Mouse (Mus musculus) left cerebral cortex, postnatal 36 days (tissue): ENCODE data around the gene Aqp9. TPM values are rescaled to one million over a fixed set of nuclear protein-coding genes. Genes with fewer than 3 reads are reported as not detected.
"Not testable (repeated sequence)": the region's sequence is repeated elsewhere in the genome, so short reads cannot be mapped to it uniquely, and the experiment has no call there.

Experiments used
- DNase-seq, 2 experiments: peaks; one replicate each; pipeline ENCODE4 v3.0.0; 2021 to 2022; ENCODE audit warnings: low spot score in 2 of 2, mixed read lengths in 1 of 2
- intact Hi-C: fragments of 180-260 bp; cut with DNase I; formaldehyde crosslinking; loops from one replicate; pipeline ENCODE4 v1.15.1; 2025
- total RNA-seq, 2 experiments: library from RNA; stranded (reverse); gene quantifications; 2 replicates each; pipeline ENCODE4 v1.2.3; 2021

Aqp9 gene
- total RNA-seq, 2 experiments from 2014 or later: 1.8 to 2.0 TPM

GRCm38 (mm10) chr9:71151386-71151785 is 17.1 kb downstream of the Aqp9 start:
- DNase-seq: no peak
- intact Hi-C loops: no loop called here

GRCm38 (mm10) chr9:71150175-71150574 is 18.3 kb downstream of the Aqp9 start:
- intact Hi-C loops: no loop called here
- DNase-seq: no peak

GRCm38 (mm10) chr9:71148890-71149289 is 19.6 kb downstream of the Aqp9 start:
- no peak for DNase-seq
- intact Hi-C loops: no loop called here

GRCm38 (mm10) chr9:71146210-71146609 is 22.3 kb downstream of the Aqp9 start:
- intact Hi-C loops: no loop called here
- DNase-seq: no peak

DNA sequence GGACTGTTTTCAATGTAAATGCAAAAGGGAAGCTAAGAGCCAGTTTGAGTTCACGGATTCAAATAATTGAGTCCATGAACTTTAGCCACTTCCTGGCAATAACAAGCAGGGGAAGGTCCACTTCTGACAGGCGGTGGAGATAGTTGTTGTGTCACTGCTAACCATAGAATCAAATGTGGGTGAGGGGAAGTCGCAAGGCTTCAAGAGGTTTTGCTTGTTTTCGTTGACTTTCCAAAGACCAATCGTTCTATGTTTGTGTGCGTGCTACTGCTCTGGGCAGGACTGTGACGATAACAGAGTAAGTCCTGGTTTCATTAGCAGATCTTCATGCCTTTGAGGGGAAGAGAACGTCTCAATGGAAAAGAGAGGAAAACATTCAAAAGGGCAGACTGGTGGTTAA is 28.3 kb downstream of the Aqp9 start:
- no peak for DNase-seq
- intact Hi-C loops: no loop called here

DNA sequence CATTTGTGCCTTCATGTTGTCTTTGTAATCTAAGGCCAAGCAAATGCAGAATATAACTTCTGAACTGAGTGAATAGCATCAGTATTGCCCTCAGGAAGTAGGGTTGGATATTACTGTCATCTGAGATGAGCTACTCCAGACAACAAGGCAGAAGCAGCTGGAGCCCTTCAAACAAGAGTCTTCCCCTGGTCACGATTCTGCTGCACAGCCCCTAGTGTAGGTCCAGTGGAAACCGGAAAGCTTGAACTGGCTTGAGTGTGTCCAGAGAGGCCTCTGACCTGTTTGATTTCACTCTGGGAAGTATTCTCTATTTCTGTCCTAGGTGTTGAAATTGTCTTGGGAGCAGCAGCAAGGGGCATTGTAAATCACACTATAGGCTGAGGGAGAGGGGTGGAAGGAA is 29.5 kb downstream of the Aqp9 start:
- no peak for DNase-seq
- intact Hi-C loops: no loop called here

DNA sequence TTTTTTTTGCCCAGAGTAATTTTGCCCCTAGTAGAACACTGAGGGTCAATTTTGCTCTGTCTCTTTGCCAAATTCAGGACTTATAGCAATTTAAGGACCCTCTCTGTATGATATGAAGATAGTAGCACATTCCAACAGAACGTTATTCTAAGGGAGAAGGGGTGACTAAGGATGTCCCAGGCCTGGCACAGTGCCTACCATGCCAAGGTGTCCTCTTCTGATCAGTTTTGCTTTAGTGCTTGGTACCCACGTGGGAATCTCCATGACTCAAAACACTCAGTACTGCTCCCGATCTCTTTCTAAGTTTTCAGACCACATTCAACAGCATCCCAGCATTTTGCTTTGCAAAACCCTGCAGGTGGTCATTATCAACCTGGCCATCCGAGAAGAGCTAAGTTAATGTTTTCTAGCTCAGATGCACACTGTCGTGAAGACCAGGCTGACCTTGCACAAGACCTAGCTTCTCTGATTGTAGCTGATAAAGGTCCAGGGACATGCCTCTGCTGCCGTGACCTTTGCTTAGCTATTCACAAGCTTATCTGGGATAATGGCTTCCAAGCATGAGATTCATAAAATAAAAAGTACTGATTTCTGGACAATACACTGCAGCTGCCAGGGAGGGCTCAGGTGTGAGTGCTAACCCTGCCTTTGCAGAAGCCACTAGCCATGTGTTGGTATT is 31.1 kb downstream of the Aqp9 start:
- intact Hi-C loops: no loop called here
- DNase-seq: no peak

DNA sequence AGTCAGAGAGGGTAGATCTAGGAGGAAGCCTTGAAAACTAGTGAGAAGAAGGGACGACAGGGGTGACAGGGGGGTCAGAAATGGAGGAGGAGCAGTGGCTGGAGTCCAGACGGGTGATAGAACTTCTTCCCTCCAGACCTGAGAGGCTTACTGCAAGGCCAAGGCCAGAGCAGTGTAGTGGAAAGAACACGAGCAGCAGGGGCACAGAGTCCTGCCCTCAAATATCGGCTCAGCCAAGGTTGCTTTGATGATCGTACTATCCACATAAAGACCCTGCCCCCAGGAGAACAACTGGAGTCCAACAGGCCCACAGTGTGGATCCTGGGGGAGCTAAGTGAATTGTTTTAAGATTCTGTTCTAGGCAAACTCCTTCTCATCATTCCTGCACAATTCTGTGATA is 33.4 kb downstream of the Aqp9 start:
- intact Hi-C loops: no loop called here

GRCm38 (mm10) chr9:71133190-71133589 is 35.3 kb downstream of the Aqp9 start:
- no peak for DNase-seq
- intact Hi-C loops: no loop called here

More for the DNA sequence above, 33.4 kb downstream of the Aqp9 start:
- no peak for DNase-seq

DNA sequence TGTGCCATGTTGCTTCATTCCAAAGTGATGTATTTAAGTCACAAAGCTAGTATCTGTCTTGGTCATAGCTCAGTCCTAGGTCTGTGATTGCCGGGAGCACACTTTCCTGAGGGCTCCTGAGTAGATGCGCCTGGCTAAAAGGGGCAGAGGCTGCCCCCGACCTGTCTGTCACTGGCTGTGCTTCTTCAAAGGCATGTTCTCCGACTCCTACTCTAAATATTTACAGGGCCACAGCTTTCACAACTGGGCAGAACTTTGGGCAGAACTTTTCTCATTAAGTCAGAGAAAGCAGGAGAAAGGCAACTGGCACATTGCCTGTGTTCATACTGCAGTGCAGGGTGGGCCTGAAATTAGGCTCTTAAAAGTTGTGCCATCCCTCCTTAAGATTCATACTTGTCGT is 36.7 kb downstream of the Aqp9 start:
- intact Hi-C loops: no loop called here
- no peak for DNase-seq

- intact Hi-C loops: loop anchor here (10.0 kb wide), 1 partner anchor 56 kb away; no protein-coding TSS in a partner anchor
Measured at GRCm38 (mm10) chr9:71128911-71129310, 39.6 kb downstream of the Aqp9 start.

DNA sequence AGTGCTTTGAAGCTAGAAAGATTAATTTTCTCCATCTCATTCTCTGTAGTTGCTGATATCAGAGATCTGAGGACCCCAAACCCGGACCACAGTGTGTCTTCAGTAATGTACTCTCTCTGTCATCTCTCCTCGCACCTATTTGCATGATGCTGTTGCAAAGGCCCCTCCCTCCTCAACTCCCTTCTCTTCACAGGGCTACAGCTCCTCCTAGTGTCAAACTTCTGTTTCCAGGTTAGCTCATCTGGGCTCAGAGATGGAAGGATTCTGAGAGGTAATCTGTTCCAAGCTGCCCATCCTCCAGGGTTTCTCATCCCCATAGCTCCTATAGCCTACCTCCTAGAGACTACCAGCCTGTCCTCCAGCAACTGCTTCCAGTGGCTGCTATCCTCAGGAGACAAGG is 42.3 kb downstream of the Aqp9 start:
- intact Hi-C loops: loop anchor here (10.0 kb wide), 1 partner anchor 59 kb away; no protein-coding TSS in a partner anchor
- peak; percentile 16 to 23 for DNase-seq

More at GRCm38 (mm10) chr9:71128911-71129310, 39.6 kb downstream of the Aqp9 start:
- DNase-seq: peak; percentile 18 to 46

DNA sequence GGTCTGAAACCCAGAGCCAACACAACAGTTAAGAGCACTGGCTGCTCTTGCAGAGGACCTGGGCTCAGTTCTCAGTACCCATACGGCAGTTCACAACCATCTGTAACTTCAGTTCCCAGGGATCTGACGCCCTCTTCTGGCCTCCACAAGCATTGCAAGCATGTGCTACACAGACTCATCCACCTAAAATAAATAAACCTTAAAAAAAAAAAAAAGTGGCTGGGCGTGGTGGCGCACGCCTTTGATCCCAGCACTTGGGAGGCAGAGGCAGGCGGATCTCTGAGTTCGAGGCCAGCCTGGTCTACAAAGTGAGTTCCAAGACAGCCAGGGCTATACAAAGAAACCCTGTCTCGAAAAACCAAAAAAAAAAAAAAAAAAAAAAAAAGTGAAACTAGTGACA is 45.4 kb downstream of the Aqp9 start:
- not testable (repeated sequence) for DNase-seq
- intact Hi-C loops: loop anchor here (10.0 kb wide), 1 partner anchor 62 kb away; no protein-coding TSS in a partner anchor

- intact Hi-C loops: loop anchor here (10.0 kb wide), 1 partner anchor 64 kb away; no protein-coding TSS in a partner anchor
- DNase-seq: no peak
Measured at GRCm38 (mm10) chr9:71120924-71121323, 47.6 kb downstream of the Aqp9 start.

DNA sequence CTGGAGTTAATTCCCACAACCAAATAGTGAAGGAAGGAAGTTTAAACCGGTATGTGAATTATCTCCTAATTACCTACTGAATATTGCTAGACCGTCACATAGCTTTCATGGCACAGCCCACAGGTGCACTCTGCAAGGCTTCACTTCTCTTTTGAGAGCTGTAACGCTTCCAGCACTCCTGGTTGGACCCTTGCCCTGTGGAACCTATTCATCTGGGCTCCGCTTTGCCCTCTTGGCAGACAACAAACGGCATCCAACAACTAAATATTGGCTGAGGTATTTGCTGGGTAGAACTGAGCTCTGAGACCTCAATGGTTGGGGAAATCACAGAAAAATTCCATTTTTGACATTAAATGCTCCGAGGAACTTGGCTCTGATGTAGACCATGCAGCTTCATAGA is 55.3 kb downstream of the Aqp9 start:
- intact Hi-C loops: no loop called here
- DNase-seq: no peak

DNA sequence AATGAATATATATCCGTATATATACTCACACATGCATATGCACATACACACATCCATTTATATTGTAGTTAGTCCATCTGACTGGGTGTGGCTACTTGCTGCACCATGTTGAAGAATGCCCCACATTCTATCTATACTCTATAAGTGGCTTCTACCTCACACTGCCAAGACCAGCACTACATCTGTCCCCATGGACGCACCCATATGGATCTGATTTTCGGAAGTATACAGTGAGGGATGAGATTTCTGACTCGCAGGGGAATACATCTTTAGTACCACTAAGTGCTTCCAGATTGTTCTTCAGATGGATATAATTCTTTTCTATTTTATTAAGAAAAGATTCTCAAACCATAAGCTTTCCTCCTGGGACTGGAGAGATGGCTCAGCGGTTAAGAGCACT is 65.0 kb downstream of the Aqp9 start:
- intact Hi-C loops: no loop called here
- DNase-seq: no peak

DNA sequence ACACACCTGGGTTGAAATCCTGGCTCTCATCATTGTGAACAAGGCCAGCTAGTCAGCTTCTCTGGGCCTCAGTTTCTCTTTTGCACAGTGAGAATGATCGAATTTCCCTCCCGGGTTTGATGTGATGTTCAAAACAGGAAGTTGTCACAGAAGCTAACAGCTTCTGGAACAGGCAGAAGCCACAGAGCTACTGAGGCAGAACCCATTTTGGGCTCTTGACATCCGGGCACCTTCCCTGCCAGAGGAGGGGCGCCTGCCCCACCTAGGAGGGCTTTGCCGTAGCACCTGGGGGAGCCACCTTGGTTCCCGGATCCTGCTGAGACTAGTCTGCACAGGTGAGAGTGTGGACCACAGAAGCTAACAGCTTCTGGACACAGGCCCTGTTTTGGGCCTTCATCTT is 74.4 kb downstream of the Aqp9 start:
- DNase-seq: no peak
- intact Hi-C loops: no loop called here

DNA sequence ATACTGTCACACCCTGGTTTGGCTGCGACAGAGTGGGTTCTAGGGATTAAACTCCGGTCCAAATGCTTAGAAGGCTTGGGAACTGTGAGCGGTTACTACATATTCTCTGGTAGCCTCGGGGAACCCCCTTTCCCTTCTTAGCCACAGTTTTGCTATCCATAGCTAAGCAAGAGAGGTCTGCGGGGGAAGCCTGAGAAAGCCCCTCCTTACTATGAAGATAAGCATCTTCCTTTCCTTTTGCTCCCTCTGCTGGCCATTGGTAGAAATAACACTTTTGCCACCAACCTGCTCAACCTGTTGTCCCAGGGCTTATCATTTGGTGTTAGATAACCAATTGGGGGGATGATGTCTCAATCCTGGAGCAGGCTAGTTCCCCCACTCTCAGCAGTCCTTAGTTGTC is 76.4 kb downstream of the Aqp9 start:
- intact Hi-C loops: no loop called here
- DNase-seq: no peak

DNA sequence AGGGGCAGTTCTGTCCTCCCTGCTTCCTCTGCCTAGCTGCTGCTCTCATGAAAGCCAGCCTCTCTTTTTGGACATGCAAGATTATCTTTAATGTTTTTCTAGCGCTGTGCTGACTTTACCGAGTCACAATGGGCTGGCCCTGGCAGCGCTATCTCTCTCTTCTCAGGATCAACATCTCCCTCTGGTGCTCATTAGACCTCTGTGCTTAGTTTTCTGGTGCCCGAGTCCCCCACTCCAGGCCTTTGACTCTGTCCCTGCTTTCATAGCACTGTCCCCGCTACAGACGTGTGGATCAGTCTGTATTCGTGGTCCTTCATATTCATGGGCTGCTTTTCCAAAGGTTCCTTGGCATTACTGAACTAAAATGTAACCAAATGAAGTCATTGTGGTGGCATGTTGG is 89.3 kb downstream of the Aqp9 start:
- intact Hi-C loops: loop anchor here (5.0 to 10.0 kb wide), 3 partner anchors 234 to 674 kb away; partner anchors contain the start of gene Adam10
- no peak for DNase-seq

DNA sequence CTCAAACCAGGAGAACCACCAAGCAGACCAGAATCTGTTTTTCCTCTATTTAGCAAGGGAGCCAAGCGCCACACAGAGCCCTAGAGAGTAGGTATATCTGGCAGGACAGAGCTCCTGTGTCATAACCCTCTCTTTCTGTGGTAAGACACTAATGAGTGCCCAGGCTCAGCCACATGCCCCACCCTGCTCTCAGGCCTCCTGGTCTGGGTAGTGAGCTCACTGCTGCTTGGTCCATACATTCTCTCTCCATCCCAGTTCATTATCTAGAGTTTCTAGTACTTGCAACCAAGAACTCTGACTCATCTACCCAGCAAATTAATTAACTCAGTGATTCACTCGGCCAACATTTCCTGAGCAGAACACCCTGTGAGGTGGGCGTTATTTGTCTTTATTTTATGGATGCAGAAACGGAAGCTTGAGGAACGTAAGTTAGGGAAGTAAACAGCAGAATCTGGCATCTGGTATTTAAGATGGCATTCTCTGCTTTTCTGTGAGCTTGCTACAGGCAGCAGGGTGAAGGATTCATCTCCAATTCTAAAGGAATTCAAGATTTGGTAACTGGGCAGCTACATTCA is 91.1 kb downstream of the Aqp9 start:
- DNase-seq: no peak
- intact Hi-C loops: loop anchor here (5.0 to 10.0 kb wide), 3 partner anchors 233 to 673 kb away; partner anchors contain the start of gene Adam10

GRCm38 (mm10) chr9:71076201-71076648 is 92.3 kb downstream of the Aqp9 start:
- DNase-seq: peak; percentile 69 to 76
- intact Hi-C loops: loop anchor here (5.0 to 10.0 kb wide), 3 partner anchors 231 to 671 kb away; partner anchors contain the start of gene Adam10
